19 mouse cellular contexts compared by ENCODE assay signal in the genomic region with DNA sequence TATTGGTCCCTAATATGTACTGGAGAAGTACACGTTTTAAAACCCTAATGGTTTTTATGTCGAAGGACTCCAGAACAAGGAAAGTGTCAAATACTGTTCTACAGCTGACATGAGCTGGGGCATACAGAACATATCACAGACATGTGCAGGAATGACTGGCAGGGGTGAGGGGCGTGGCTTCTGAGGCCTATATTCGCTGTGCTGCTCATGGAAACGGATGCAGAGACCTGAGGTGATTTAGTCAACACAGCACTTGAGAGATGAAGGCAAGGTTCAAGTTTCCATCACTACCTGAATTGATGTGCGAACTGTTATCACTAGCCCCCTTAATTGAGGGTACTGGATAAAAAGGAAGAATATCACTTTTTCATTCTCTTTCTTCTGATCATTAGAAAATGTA.
"Had no signal": no experiment of that assay in that cellular context is flagged by ENCODE, and none has a peak within 500 bp of the region (broad histone marks: within the 10 kb centered on the region; RNA-seq: fewer than 3 reads in every experiment).

No protein-coding gene starts in this region.

- ATAC-seq: intestine, postnatal 0 days; liver, embryonic 12.5 days had no signal

- H3K9ac ChIP-seq: limb, embryonic 13.5 days; liver, embryonic 12.5 days; liver, embryonic 15.5 days; neural tube, embryonic 12.5 days had no signal

- H3K4me3 ChIP-seq: limb, embryonic 10.5 days; limb, embryonic 13.5 days; liver, embryonic 12.5 days; liver, embryonic 15.5 days; neural tube, embryonic 12.5 days had no signal

- DNase-seq: kidney, adult 2 months; kidney, postnatal 25 days; layer of hippocampus, adult 9-11 months; liver; lung, adult 18-20 months; lung, postnatal 14 days; midbrain, embryonic 14.5 days; retina, postnatal 1 day; right cerebral cortex, postnatal 25 days; thymus, adult 2 months; thymus, postnatal 14 days had no signal

- H3K27ac ChIP-seq: limb, embryonic 10.5 days; limb, embryonic 13.5 days; liver, embryonic 12.5 days; macrophage; neural tube, embryonic 12.5 days had no signal

- H3K9me3 ChIP-seq: limb, embryonic 10.5 days; limb, embryonic 13.5 days; liver, embryonic 12.5 days; liver, embryonic 15.5 days; neural tube, embryonic 12.5 days had no signal

- H3K27me3 ChIP-seq: limb, embryonic 13.5 days; liver, embryonic 12.5 days; liver, embryonic 15.5 days; neural tube, embryonic 12.5 days had no signal

- H3K4me2 ChIP-seq: limb, embryonic 13.5 days; liver, embryonic 12.5 days; liver, embryonic 15.5 days; midbrain, embryonic 11.5 days; neural tube, embryonic 12.5 days had no signal
